Mouse (Mus musculus) stomach, embryonic 14.5 days (tissue): ENCODE measurements around the gene Pglyrp1. TPM values are rescaled to one million over a fixed set of nuclear protein-coding genes. Genes with fewer than 3 reads are reported as not detected.

Experiments
- ATAC-seq: fragments of 200-750 bp; cut with Nextera tagmentation; 2 replicates; pipeline ENCODE4 v1.8.0; 2017; ENCODE audit warnings: low read depth, moderate TSS enrichment; ENCODE audit not compliant: insufficient number of reproducible peaks, insufficient read depth, low FRiP score
- H3K27ac ChIP-seq: fragments of 300-500 bp; sonication (generic); 2 replicates; pipeline ENCODE4 v1.5.1; 2014; ENCODE audit warnings: mild to moderate bottlenecking, low read length, moderate library complexity, mixed read lengths
- H3K27me3 ChIP-seq: fragments of 300-500 bp; sonication (generic); 2 replicates; pipeline ENCODE4 v1.6.1; 2014; ENCODE audit warnings: low read length, control low read depth, mixed read lengths; ENCODE audit not compliant: control insufficient read depth, insufficient read depth
- H3K36me3 ChIP-seq: fragments of 300-500 bp; sonication (generic); 2 replicates; pipeline ENCODE4 v1.6.1; 2014; ENCODE audit warnings: mild to moderate bottlenecking, control low read depth, low read length, moderate library complexity, mixed read lengths; ENCODE audit not compliant: control insufficient read depth, insufficient read depth
- H3K4me1 ChIP-seq: fragments of 300-500 bp; sonication (generic); 2 replicates; pipeline ENCODE4 v1.6.1; 2014; ENCODE audit warnings: low read length, control low read depth, mixed read lengths; ENCODE audit not compliant: control insufficient read depth, insufficient read depth
- H3K4me2 ChIP-seq: fragments of 300-500 bp; sonication (generic); replicated peaks from 2 replicates; pipeline ENCODE4 v1.6.1; 2014; ENCODE audit warnings: low read depth, low read length, control low read depth
- H3K4me3 ChIP-seq: fragments of 300-500 bp; sonication (generic); 2 replicates; pipeline ENCODE4 v1.5.1; 2014; ENCODE audit warnings: low read depth, low read length, control low read depth
- H3K9ac ChIP-seq: fragments of 300-500 bp; sonication (generic); replicated peaks from 2 replicates; pipeline ENCODE4 v1.6.1; 2014; ENCODE audit warnings: low read depth, mild to moderate bottlenecking, control low read depth, low read length, moderate library complexity, mixed read lengths
- H3K9me3 ChIP-seq: fragments of 300-500 bp; sonication (generic); 2 replicates; pipeline ENCODE4 v1.6.1; 2016; ENCODE audit warnings: low read depth, low read length, control low read depth; ENCODE audit not compliant: control insufficient read depth
- WGBS: fragments of 180-500 bp; shearing (Covaris S2); extraction: QIAGEN DNeasy Blood & Tissue Kit; methylation state at CpG from one replicate; pipeline ENCODE4 v1.1.7; 2014; 5-methylcytosine and 5-hydroxymethylcytosine counted together
- polyA plus RNA-seq: library from polyadenylated mRNA; unstranded; fragments of >200 nt; fragmentation: Nextera tagmentation; extraction: Ambion mirVana; gene quantifications from 2 replicates; pipeline ENCODE4 v1.2.1, GENCODE M21; 2014

Gene Pglyrp1
- polyA plus RNA-seq, 1 experiment from 2014 or later = 23.9 TPM

GRCm38 (mm10) chr7:18873253-18873652 is 2.1 kb downstream of the Pglyrp1 start:
- H3K4me2 ChIP-seq = peak overlapping the region; percentile 83
- H3K9ac ChIP-seq = no peak overlapping the region
- WGBS = under 1% methylated on average over 10 of the region's 10 CpGs
- 0 out of 2 replicates have a peak, but pooled peaks cover 4% of the 10 kb centered on the region for H3K9me3 ChIP-seq
- H3K4me1 ChIP-seq = 0 out of 2 replicates have a peak, but pooled peaks cover 3% of the 10 kb centered on the region
- H3K27ac ChIP-seq = no peak overlapping the region
- no peaks in the 10 kb centered on the region for H3K36me3 ChIP-seq
- ATAC-seq = peak; percentile 76; the same call in 1 of the 2 replicates
- H3K4me3 ChIP-seq = peak overlapping the region; percentile 27
- H3K27me3 ChIP-seq = no peaks in the 10 kb centered on the region

- no peaks in the 10 kb centered on the region for H3K36me3 ChIP-seq
- no peaks in the 10 kb centered on the region for H3K27me3 ChIP-seq
- H3K4me1 ChIP-seq = 0 out of 2 replicates have a peak, but pooled peaks cover 3% of the 10 kb centered on the region
- no peak for ATAC-seq
- H3K9me3 ChIP-seq = no peaks in the 10 kb centered on the region
- no peak overlapping the region for H3K4me3 ChIP-seq
- no peak overlapping the region for H3K9ac ChIP-seq
- no peak overlapping the region for H3K4me2 ChIP-seq
- 78% methylated on average over 5 of the region's 5 CpGs for WGBS
- no peak overlapping the region for H3K27ac ChIP-seq
Observed at GRCm38 (mm10) chr7:18875372-18875771, 4.2 kb downstream of the Pglyrp1 start.

- WGBS = 54% methylated on average over 7 of the region's 7 CpGs
Observed at GRCm38 (mm10) chr7:18878691-18879090, 7.6 kb downstream of the Pglyrp1 start.

GRCm38 (mm10) chr7:18883991-18884744 is 13.0 kb downstream of the Pglyrp1 start:
- peak overlapping the region; percentile 28; the same call in 1 of the 2 replicates for H3K27ac ChIP-seq
- no peak overlapping the region for H3K4me2 ChIP-seq
- H3K36me3 ChIP-seq = no peaks in the 10 kb centered on the region
- no peak overlapping the region for H3K9ac ChIP-seq
- no peak overlapping the region for H3K4me3 ChIP-seq
- H3K27me3 ChIP-seq = no peaks in the 10 kb centered on the region
- WGBS = 42% methylated on average over 9 of the region's 9 CpGs
- no peaks in the 10 kb centered on the region for H3K9me3 ChIP-seq
- H3K4me1 ChIP-seq = no peaks in the 10 kb centered on the region
- peak; percentile 68 for ATAC-seq

More at GRCm38 (mm10) chr7:18878691-18879090, 7.6 kb downstream of the Pglyrp1 start:
- H3K9me3 ChIP-seq = no peaks in the 10 kb centered on the region
- H3K4me2 ChIP-seq = no peak overlapping the region
- no peaks in the 10 kb centered on the region for H3K4me1 ChIP-seq
- no peak overlapping the region for H3K9ac ChIP-seq
- no peak overlapping the region for H3K27ac ChIP-seq
- no peak for ATAC-seq
- no peaks in the 10 kb centered on the region for H3K36me3 ChIP-seq
- no peak overlapping the region for H3K4me3 ChIP-seq
- no peaks in the 10 kb centered on the region for H3K27me3 ChIP-seq

GRCm38 (mm10) chr7:18884745-18885422 is 13.8 kb downstream of the Pglyrp1 start:
- H3K4me2 ChIP-seq = no peak overlapping the region
- H3K4me3 ChIP-seq = no peak overlapping the region
- no peaks in the 10 kb centered on the region for H3K4me1 ChIP-seq
- no peaks in the 10 kb centered on the region for H3K9me3 ChIP-seq
- ATAC-seq = peak; percentile 24; the same call in 1 of the 2 replicates
- no peak overlapping the region; the same call in 1 of the 2 replicates for H3K9ac ChIP-seq
- peak overlapping the region; percentile 28; the same call in 1 of the 2 replicates for H3K27ac ChIP-seq
- no peaks in the 10 kb centered on the region for H3K27me3 ChIP-seq
- 48% methylated on average over 13 of the region's 13 CpGs for WGBS
- H3K36me3 ChIP-seq = no peaks in the 10 kb centered on the region

DNA sequence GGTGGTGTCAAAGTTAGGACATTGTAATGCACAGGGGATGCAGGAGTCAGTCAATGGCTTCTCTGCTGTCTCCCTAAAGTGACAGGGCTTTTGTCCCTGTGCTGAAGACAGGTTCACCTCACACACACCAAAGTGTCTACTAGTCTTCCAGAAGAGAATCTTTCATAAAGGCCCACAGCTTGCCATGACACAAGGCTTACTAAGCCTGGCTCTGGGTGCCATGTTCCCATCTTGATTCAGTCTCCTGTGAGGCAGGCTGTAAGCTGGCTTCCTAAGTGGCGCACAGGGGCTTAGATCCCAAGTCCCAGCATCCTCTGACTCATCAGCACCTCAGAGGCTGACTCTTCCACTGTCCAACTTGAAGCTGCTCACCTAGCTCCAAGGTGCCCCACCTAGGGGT is 15.8 kb downstream of the Pglyrp1 start:
- Histone ChIP-seq H3K4me2 (no peak overlapping the region), H3K4me1 (no peaks in the 10 kb centered on the region), H3K27ac (no peak overlapping the region), H3K36me3 (no peaks in the 10 kb centered on the region; the same call in 1 of the 2 replicates), H3K4me3 (no peak overlapping the region), H3K27me3 (no peaks in the 10 kb centered on the region), H3K9ac (no peak overlapping the region), H3K9me3 (no peaks in the 10 kb centered on the region)
- WGBS = 83% methylated on average over 1 of the region's 1 CpGs
- no peak for ATAC-seq

- H3K9me3 ChIP-seq = no peaks in the 10 kb centered on the region
- no peaks in the 10 kb centered on the region for H3K27me3 ChIP-seq
- no peak for ATAC-seq
- H3K4me3 ChIP-seq = no peak overlapping the region
- peaks cover 16% of the 10 kb centered on the region; the same call in 1 of the 2 replicates for H3K4me1 ChIP-seq
- H3K27ac ChIP-seq = no peak overlapping the region
- H3K9ac ChIP-seq = no peak overlapping the region
- 94% methylated on average over 8 of the region's 8 CpGs for WGBS
- no peak overlapping the region for H3K4me2 ChIP-seq
- no peaks in the 10 kb centered on the region; the same call in 1 of the 2 replicates for H3K36me3 ChIP-seq
Observed at GRCm38 (mm10) chr7:18890848-18891247, 19.7 kb downstream of the Pglyrp1 start.

DNA sequence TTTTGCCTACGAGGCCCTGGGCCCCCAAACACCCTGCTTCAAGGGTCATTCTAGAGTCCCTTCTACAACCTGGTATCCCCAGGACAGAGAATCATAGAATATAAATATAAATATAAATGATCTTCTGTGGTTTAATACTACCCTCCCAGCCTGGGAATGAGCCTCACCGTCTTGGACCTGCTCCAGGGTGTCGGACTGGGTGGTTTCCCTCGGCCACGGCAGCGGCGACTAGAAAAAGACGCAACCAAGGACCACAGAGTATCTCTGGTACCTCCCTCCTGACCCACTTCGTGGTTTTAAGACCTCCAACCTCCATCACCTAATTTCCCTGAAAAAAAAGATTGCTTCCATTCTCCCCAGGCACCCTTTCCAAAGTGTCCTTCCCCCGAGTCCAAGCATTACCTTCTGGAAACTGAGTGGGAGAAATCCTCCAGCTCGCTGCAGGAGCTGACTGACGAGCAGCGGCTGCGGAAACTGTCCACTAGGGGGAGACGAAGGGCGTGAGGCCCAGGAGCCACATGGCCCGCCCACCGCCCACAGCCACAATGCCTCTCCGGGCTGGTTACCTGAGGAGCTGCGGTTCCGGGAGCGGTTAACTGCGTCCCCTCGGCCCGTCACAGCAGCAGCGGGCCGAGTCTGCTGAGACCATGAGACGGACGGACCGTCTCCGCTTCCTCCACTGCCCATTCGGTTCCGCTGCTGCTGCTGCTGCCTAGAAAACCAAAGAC is 20.9 kb downstream of the Pglyrp1 start:
- 0 out of 2 replicates have a peak overlapping the region, but pooled peaks have one; percentile 2 for H3K9ac ChIP-seq
- WGBS = 20% methylated on average over 33 of the region's 33 CpGs

More for the DNA sequence above, 20.9 kb downstream of the Pglyrp1 start:
- Histone ChIP-seq H3K27ac (no peak overlapping the region), H3K4me2 (peak overlapping the region; percentile 62), H3K9me3 (no peaks in the 10 kb centered on the region), H3K36me3 (no peaks in the 10 kb centered on the region; the same call in 1 of the 2 replicates), H3K27me3 (no peaks in the 10 kb centered on the region), H3K4me3 (peak overlapping the region; percentile 22), H3K4me1 (peaks cover 16% of the 10 kb centered on the region; the same call in 1 of the 2 replicates)
- ATAC-seq = peak; percentile 62; the same call in 1 of the 2 replicates
